Mouse (Mus musculus) large intestine, adult 2 months (tissue): Measurements from ENCODE around the gene Xpr1. TPM values are rescaled to one million over a fixed set of nuclear protein-coding genes. Genes with fewer than 3 reads are reported as not detected.
A peak's percentile ranks its signal among the peaks of the same experiment; 100 is the strongest.

Source experiments
- DNase-seq: peaks from one replicate; pipeline ENCODE4 v3.0.0-alpha.2; 2012; ENCODE audit warnings: low read depth, low spot score
- WGBS: fragments of 180-500 bp; shearing (Covaris S2); methylation state at CpG from one replicate; pipeline ENCODE4 v1.1.7; 2018; 5-methylcytosine and 5-hydroxymethylcytosine counted together
- polyA plus RNA-seq: library from polyadenylated mRNA; depleted of rRNA; stranded (reverse); fragments of >200 nt; gene quantifications from 2 replicates; pipeline ENCODE4 v1.2.3, GENCODE M21; 2012; rRNA removed

Gene Xpr1
- 5.0 and 10.8 TPM in 2 replicates for polyA plus RNA-seq

GRCm38 (mm10) chr1:155416701-155417677 lies at the start of gene Xpr1:
TSS of gene Xpr1 (minus strand) at chr1:155417415.
- DNase-seq = peak; percentile 85
- under 1% methylated on average over 77 of the region's 82 CpGs for WGBS

GRCm38 (mm10) chr1:155463442-155463841 lies 46.2 kb upstream of the Xpr1 start:
- no peak for DNase-seq
- 86% methylated on average over 10 of the region's 10 CpGs for WGBS

- 88% methylated on average over 5 of the region's 5 CpGs for WGBS
Measured at GRCm38 (mm10) chr1:155462582-155462981, 45.4 kb upstream of the Xpr1 start.

GRCm38 (mm10) chr1:155457532-155457931 lies 40.3 kb upstream of the Xpr1 start:
- WGBS = 76% methylated on average over 7 of the region's 7 CpGs
- DNase-seq = no peak

More at GRCm38 (mm10) chr1:155462582-155462981, 45.4 kb upstream of the Xpr1 start:
- no peak for DNase-seq

DNA sequence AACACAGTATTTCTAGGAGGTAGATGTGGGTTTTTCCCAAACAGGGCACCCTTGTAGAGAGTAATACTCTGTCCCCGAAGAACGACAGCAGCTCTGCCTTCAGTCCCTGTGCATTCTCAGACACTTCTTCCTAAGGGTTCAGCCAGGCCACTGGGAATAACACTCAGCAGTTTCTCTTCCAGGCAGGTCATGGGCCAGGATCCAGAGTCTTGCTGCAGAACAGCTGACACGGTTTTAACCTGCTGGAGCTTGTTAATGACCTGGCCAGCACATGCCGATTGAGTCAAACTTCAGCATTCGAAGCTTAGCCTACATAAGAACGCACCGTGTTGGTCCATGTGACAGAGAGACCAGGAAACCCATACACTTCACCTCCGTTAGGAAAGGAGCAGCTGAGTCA lies 36.0 kb upstream of the Xpr1 start:
- no peak for DNase-seq
- 80% methylated on average over 8 of the region's 8 CpGs for WGBS

GRCm38 (mm10) chr1:155448932-155449331 lies 31.7 kb upstream of the Xpr1 start:
- 84% methylated on average over 2 of the region's 2 CpGs for WGBS
- no peak for DNase-seq

- 61% methylated on average over 6 of the region's 6 CpGs for WGBS
- no peak for DNase-seq
Measured at GRCm38 (mm10) chr1:155447277-155447676, 30.1 kb upstream of the Xpr1 start.

GRCm38 (mm10) chr1:155443115-155443514 lies 25.9 kb upstream of the Xpr1 start:
- WGBS = 90% methylated on average over 4 of the region's 4 CpGs
- no peak for DNase-seq

DNA sequence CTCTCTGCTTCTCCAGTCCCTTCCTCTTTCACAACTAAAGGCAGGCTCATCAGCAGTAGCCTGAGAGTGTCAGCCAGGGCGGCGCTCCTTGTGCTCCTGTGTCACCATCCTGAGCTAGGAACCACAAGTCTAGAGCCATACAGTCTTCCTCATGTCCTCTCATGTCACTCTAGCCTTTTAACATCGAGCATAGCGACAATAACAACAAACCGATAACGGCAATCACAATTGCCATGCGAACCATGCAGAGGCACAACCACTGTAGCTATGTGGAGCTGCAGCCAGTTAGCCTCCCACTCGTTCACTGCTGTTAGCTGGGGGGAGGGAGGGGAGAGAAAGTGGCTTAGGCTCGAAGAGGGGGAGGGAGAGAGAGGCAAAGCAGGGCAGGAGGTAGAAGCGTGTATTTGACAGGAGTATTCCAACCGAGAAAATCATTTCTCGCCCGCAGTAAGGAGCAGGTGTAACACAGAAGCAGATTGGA lies 25.3 kb upstream of the Xpr1 start:
- DNase-seq = no peak
- WGBS = 79% methylated on average over 13 of the region's 13 CpGs

DNA sequence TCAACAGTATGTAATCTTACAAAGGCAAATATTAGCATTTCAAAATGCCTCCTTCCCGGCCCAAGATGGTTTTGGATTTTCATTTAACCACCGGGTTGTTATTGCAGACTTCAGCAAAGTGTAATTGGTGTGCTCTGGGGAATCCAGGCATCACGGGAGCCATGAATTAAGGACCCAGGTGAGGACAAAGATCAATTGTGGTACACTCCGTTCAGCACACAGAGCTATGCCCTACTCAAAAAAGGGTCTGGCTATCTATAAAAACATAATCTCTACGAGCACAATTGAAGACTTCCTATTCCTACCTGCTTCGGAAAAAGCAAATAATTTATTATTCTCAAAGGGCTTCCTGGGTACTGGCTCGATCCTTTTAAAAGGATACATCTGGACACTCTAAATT lies 22.3 kb upstream of the Xpr1 start:
- WGBS = 27% methylated on average over 7 of the region's 7 CpGs
- no peak for DNase-seq

GRCm38 (mm10) chr1:155438525-155438924 lies 21.3 kb upstream of the Xpr1 start:
- DNase-seq = peak; percentile 64
- 20% methylated on average over 3 of the region's 3 CpGs for WGBS

DNA sequence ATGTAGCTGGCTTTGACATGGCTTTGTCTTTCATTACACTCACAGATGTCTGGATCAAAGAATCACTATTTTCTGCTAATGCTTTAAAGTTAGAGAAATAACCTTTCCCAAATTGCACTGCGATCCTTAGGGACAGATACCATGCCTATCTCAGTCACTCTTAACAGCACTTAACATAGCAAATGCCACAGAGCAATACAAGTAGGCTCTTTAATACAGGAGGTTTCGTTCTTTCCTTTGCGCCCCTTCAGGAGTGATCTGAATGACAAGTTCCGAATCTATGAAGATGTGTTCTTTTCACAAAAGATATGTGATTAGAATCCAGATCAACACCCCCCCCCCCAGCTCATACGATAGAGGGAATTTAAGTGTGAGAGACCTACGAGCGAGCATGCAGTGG lies 12.1 kb upstream of the Xpr1 start:
- 75% methylated on average over 7 of the region's 7 CpGs for WGBS
- no peak for DNase-seq

GRCm38 (mm10) chr1:155427126-155427865 lies 10.1 kb upstream of the Xpr1 start:
- 75% methylated on average over 6 of the region's 6 CpGs for WGBS

GRCm38 (mm10) chr1:155425743-155426315 lies 8.6 kb upstream of the Xpr1 start:
- 50% methylated on average over 6 of the region's 6 CpGs for WGBS
- no peak for DNase-seq

More at GRCm38 (mm10) chr1:155427126-155427865, 10.1 kb upstream of the Xpr1 start:
- no peak for DNase-seq

- 91% methylated on average over 5 of the region's 5 CpGs for WGBS
Measured at GRCm38 (mm10) chr1:155425285-155425684, 8.1 kb upstream of the Xpr1 start.

GRCm38 (mm10) chr1:155423801-155424200 lies 6.6 kb upstream of the Xpr1 start:
- WGBS = 87% methylated on average over 4 of the region's 4 CpGs
- no peak for DNase-seq

More at GRCm38 (mm10) chr1:155425285-155425684, 8.1 kb upstream of the Xpr1 start:
- no peak for DNase-seq

GRCm38 (mm10) chr1:155422022-155422421 lies 4.8 kb upstream of the Xpr1 start:
- WGBS = 26% methylated on average over 7 of the region's 7 CpGs
- DNase-seq = peak; percentile 71

DNA sequence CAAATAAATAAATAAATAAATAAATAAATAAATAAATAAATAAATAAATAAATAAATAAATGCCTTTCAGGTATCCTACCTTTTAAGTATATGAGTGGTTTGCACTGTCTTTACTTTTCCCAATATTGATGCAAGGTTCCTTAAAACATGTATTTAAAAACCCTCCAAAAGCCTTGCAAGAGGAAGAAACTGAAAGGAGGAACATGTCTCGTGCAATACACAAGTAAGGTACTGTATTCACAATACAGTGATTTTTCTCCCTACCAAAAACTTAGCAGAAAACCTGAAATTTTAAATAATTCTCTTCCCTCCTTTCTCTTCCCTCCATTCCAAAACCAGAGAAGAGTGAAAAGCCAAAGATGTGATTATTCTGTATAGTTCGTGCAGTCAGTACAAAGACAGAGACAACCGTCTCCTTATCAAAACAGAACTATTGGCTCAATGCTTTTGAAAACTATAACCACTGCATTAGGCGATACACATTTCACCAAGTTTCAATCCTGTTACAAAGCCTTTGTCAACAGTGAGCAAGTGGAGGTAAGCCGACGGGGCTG lies 991 bp downstream of the Xpr1 start:
- no peak for DNase-seq
- WGBS = under 1% methylated on average over 6 of the region's 6 CpGs

- DNase-seq = no peak
Measured at GRCm38 (mm10) chr1:155415421-155415820, 1.8 kb downstream of the Xpr1 start.

GRCm38 (mm10) chr1:155412705-155413104 lies 4.5 kb downstream of the Xpr1 start:
- DNase-seq = no peak
- 30% methylated on average over 2 of the region's 2 CpGs for WGBS

More at GRCm38 (mm10) chr1:155415421-155415820, 1.8 kb downstream of the Xpr1 start:
- 34% methylated on average over 4 of the region's 4 CpGs for WGBS
